Mouse (Mus musculus) embryonic facial prominence, embryonic 14.5 days (tissue): Measurements from ENCODE around the gene Ctcfl. TPM values are rescaled to one million over a fixed set of nuclear protein-coding genes. Genes with fewer than 3 reads are reported as not detected.
A peak's percentile ranks its signal among the peaks of the same experiment; 100 is the strongest.

Experiments
- ATAC-seq: fragments of 200-750 bp; cut with Nextera tagmentation; 2 replicates; pipeline ENCODE4 v1.8.0; 2017; ENCODE audit warnings: low read depth, moderate number of reproducible peaks, moderate TSS enrichment
- DNase-seq: peaks from one replicate; pipeline ENCODE4 v3.0.0-alpha.2; 2015; ENCODE audit warnings: low spot score
- H3K27ac ChIP-seq: fragments of 300-500 bp; sonication (generic); replicated peaks from 2 replicates; pipeline ENCODE4 v1.5.1; 2014; ENCODE audit warnings: low read depth, mild to moderate bottlenecking, low read length, moderate library complexity
- H3K27me3 ChIP-seq: fragments of 300-500 bp; sonication (generic); replicated peaks from 2 replicates; pipeline ENCODE4 v1.6.1; 2014; ENCODE audit warnings: low read length; ENCODE audit not compliant: control insufficient read depth, insufficient read depth
- H3K36me3 ChIP-seq: fragments of 300-500 bp; sonication (generic); 2 replicates; pipeline ENCODE4 v1.6.1; 2014; ENCODE audit warnings: low read length, mixed read lengths; ENCODE audit not compliant: control insufficient read depth, insufficient read depth
- H3K4me1 ChIP-seq: fragments of 300-500 bp; sonication (generic); 2 replicates; pipeline ENCODE4 v1.6.1; 2014; ENCODE audit warnings: antibody characterized with exemption, low read length; ENCODE audit not compliant: control insufficient read depth, insufficient read depth
- H3K4me2 ChIP-seq: fragments of 300-500 bp; sonication (generic); 2 replicates; pipeline ENCODE4 v1.6.1; 2014; ENCODE audit warnings: low read depth, mild to moderate bottlenecking, low read length, moderate library complexity, mixed read lengths
- H3K4me3 ChIP-seq: fragments of 300-500 bp; sonication (generic); 2 replicates; pipeline ENCODE4 v1.5.1; 2014; ENCODE audit warnings: low read depth, mild to moderate bottlenecking, low read length
- H3K9ac ChIP-seq: fragments of 300-500 bp; sonication (generic); 2 replicates; pipeline ENCODE4 v1.6.1; 2014; ENCODE audit warnings: low read depth, mild to moderate bottlenecking, low read length, moderate library complexity, mixed read lengths
- H3K9me3 ChIP-seq: fragments of 300-500 bp; sonication (generic); 2 replicates; pipeline ENCODE4 v1.6.1; 2016; ENCODE audit warnings: low read length; ENCODE audit not compliant: control insufficient read depth
- WGBS: fragments of 180-500 bp; shearing (Covaris S2); extraction: QIAGEN DNeasy Blood & Tissue Kit; methylation state at CpG from one replicate; pipeline ENCODE4 v1.1.7; 2014; 5-methylcytosine and 5-hydroxymethylcytosine counted together
- polyA plus RNA-seq: library from polyadenylated mRNA; unstranded; fragments of >200 nt; fragmentation: Nextera tagmentation; extraction: Ambion mirVana; gene quantifications from 2 replicates; pipeline ENCODE4 v1.2.1, GENCODE M21; 2014

Gene Ctcfl
- polyA plus RNA-seq, 1 experiment from 2014 or later, result 0.06 TPM

- DNase-seq (no peak), ATAC-seq (no peak)
- no peaks in the 10 kb centered on the region for H3K9me3 ChIP-seq
- H3K27me3 ChIP-seq, result no peaks in the 10 kb centered on the region
- no peak overlapping the region for H3K4me3 ChIP-seq
- WGBS, result 80% methylated on average over 5 of the region's 5 CpGs
- H3K27ac ChIP-seq, result no peak overlapping the region
- no peaks in the 10 kb centered on the region for H3K36me3 ChIP-seq
- H3K4me2 ChIP-seq, result no peak overlapping the region
- no peaks in the 10 kb centered on the region for H3K4me1 ChIP-seq
- no peak overlapping the region for H3K9ac ChIP-seq
Measured at GRCm38 (mm10) chr2:173151352-173151751, 32.0 kb upstream of the Ctcfl start.

- no peaks in the 10 kb centered on the region for H3K27me3 ChIP-seq
- H3K27ac ChIP-seq, result no peak overlapping the region
- no peaks in the 10 kb centered on the region for H3K4me1 ChIP-seq
- no peak overlapping the region for H3K4me2 ChIP-seq
- DNase-seq, result no peak
- H3K9ac ChIP-seq, result no peak overlapping the region
- H3K9me3 ChIP-seq, result no peaks in the 10 kb centered on the region
- H3K36me3 ChIP-seq, result no peaks in the 10 kb centered on the region
- H3K4me3 ChIP-seq, result no peak overlapping the region
- no peak for ATAC-seq
- WGBS, result 78% methylated on average over 5 of the region's 5 CpGs
Measured at GRCm38 (mm10) chr2:173148001-173148400, 28.7 kb upstream of the Ctcfl start.

GRCm38 (mm10) chr2:173146728-173147127 is 27.4 kb upstream of the Ctcfl start:
- Histone ChIP-seq H3K4me1 (no peaks in the 10 kb centered on the region), H3K9ac (no peak overlapping the region), H3K27me3 (no peaks in the 10 kb centered on the region), H3K4me3 (no peak overlapping the region), H3K9me3 (no peaks in the 10 kb centered on the region), H3K36me3 (no peaks in the 10 kb centered on the region), H3K4me2 (no peak overlapping the region), H3K27ac (no peak overlapping the region)
- 68% methylated on average over 6 of the region's 6 CpGs for WGBS
- ATAC-seq, result no peak
- DNase-seq, result no peak

- no peak for ATAC-seq
- H3K4me1 ChIP-seq, result no peaks in the 10 kb centered on the region
- H3K27me3 ChIP-seq, result no peaks in the 10 kb centered on the region
- peak; percentile 30 for DNase-seq
- no peaks in the 10 kb centered on the region for H3K36me3 ChIP-seq
- no peak overlapping the region for H3K4me3 ChIP-seq
- H3K4me2 ChIP-seq, result no peak overlapping the region
- H3K27ac ChIP-seq, result no peak overlapping the region
- no peak overlapping the region for H3K9ac ChIP-seq
- H3K9me3 ChIP-seq, result no peaks in the 10 kb centered on the region
- WGBS, result 55% methylated on average over 3 of the region's 3 CpGs
Measured at GRCm38 (mm10) chr2:173145808-173146207, 26.5 kb upstream of the Ctcfl start.

- no peak for DNase-seq
- no peak for ATAC-seq
- H3K4me3 ChIP-seq, result no peak overlapping the region
- H3K27ac ChIP-seq, result no peak overlapping the region
- H3K27me3 ChIP-seq, result no peaks in the 10 kb centered on the region
- H3K4me1 ChIP-seq, result no peaks in the 10 kb centered on the region
- no peak overlapping the region for H3K4me2 ChIP-seq
- no peaks in the 10 kb centered on the region for H3K36me3 ChIP-seq
- no peak overlapping the region for H3K9ac ChIP-seq
- H3K9me3 ChIP-seq, result no peaks in the 10 kb centered on the region
- WGBS, result 55% methylated on average over 11 of the region's 11 CpGs
Measured at GRCm38 (mm10) chr2:173143611-173144010, 24.3 kb upstream of the Ctcfl start.

- H3K9me3 ChIP-seq, result no peaks in the 10 kb centered on the region
- DNase-seq (no peak), ATAC-seq (no peak)
- H3K9ac ChIP-seq, result no peak overlapping the region
- H3K4me2 ChIP-seq, result no peak overlapping the region
- H3K4me3 ChIP-seq, result no peak overlapping the region
- no peak overlapping the region for H3K27ac ChIP-seq
- no peaks in the 10 kb centered on the region for H3K36me3 ChIP-seq
- no peaks in the 10 kb centered on the region for H3K27me3 ChIP-seq
- H3K4me1 ChIP-seq, result no peaks in the 10 kb centered on the region
- 53% methylated on average over 15 of the region's 15 CpGs for WGBS
Measured at GRCm38 (mm10) chr2:173138323-173139239, 19.3 kb upstream of the Ctcfl start.

- Histone ChIP-seq H3K9ac (no peak overlapping the region), H3K4me3 (no peak overlapping the region), H3K4me1 (no peaks in the 10 kb centered on the region), H3K27me3 (no peaks in the 10 kb centered on the region), H3K27ac (no peak overlapping the region), H3K9me3 (no peaks in the 10 kb centered on the region), H3K4me2 (no peak overlapping the region), H3K36me3 (no peaks in the 10 kb centered on the region)
- WGBS, result 62% methylated on average over 9 of the region's 9 CpGs
- ATAC-seq (no peak), DNase-seq (no peak)
Measured at GRCm38 (mm10) chr2:173134695-173135094, 15.4 kb upstream of the Ctcfl start.

GRCm38 (mm10) chr2:173132794-173133300 is 13.5 kb upstream of the Ctcfl start:
- no peaks in the 10 kb centered on the region for H3K4me1 ChIP-seq
- DNase-seq (no peak), ATAC-seq (no peak)
- no peak overlapping the region for H3K4me3 ChIP-seq
- H3K27ac ChIP-seq, result no peak overlapping the region
- H3K27me3 ChIP-seq, result no peaks in the 10 kb centered on the region
- H3K9ac ChIP-seq, result no peak overlapping the region
- 76% methylated on average over 8 of the region's 8 CpGs for WGBS
- no peaks in the 10 kb centered on the region for H3K36me3 ChIP-seq
- no peaks in the 10 kb centered on the region for H3K9me3 ChIP-seq
- no peak overlapping the region for H3K4me2 ChIP-seq

GRCm38 (mm10) chr2:173132262-173132661 is 12.9 kb upstream of the Ctcfl start:
- no peak overlapping the region for H3K9ac ChIP-seq
- no peak overlapping the region for H3K27ac ChIP-seq
- no peaks in the 10 kb centered on the region for H3K4me1 ChIP-seq
- no peaks in the 10 kb centered on the region for H3K36me3 ChIP-seq
- H3K27me3 ChIP-seq, result no peaks in the 10 kb centered on the region
- 78% methylated on average over 13 of the region's 13 CpGs for WGBS
- no peak overlapping the region for H3K4me2 ChIP-seq
- ATAC-seq (no peak), DNase-seq (no peak)
- no peak overlapping the region for H3K4me3 ChIP-seq
- H3K9me3 ChIP-seq, result no peaks in the 10 kb centered on the region
